Mouse (Mus musculus): ENCODE measurements around the gene Tbc1d8.

Tbc1d8 gene

DNA sequence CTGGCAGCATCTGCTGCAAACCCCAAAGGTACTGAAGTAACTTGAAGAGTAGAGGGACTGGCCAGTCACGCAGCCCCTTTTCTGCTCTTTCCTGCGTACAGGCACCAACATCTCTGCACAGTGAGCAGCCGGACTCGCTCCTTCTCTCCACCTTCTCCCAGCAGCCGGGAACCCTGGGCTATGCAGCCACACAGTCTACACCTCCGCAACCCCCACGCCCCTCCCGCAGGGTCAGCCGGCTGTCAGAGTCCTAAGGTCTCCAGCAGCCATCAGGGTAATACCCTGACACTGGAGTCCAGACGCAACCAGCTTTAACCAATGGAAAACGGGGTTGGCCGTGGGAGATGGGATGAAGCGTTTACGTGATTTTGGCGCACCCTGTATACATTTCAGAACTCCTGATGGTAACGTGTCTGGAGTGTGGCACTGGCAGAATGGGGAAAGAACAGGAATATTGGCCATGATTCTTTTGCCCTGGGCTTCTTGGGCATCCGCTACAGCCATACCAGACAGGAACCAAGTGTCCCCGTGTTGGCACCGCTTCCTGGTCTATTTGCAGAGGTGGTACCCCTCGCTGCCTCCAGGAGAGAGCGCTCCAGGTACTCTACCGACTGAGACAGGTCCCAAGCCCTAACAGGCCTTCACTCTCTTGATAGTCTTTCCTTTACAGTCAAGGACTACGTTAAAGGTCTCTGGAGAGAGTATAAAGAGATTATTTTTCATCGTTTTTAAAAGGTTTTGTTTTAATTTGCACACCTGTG, 116.6 kb downstream of the Tbc1d8 start:
- no peak for DNase-seq (ENCODE audit: low read depth)

DNA sequence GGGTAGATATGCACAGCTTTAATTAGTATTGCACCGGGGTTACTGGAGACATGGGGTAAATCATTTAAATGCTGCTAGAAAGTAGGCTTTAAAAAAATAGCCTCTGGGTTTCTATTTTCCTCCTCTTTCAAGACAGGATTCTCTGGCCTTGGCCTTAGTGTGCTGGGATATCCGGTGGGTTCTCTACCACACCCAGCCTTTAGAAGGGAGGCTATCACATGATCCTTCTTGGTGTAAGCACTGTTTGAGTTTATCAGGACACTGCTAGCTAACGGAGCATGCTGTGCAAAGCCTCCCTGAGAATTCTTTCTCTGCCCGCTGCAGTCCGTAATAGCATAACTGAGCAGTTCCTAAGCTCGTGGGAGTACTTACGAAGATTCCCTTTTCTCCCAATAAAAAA, 129.1 kb downstream of the Tbc1d8 start:
- DNase-seq (ENCODE audit: low read depth), result no peak

DNA sequence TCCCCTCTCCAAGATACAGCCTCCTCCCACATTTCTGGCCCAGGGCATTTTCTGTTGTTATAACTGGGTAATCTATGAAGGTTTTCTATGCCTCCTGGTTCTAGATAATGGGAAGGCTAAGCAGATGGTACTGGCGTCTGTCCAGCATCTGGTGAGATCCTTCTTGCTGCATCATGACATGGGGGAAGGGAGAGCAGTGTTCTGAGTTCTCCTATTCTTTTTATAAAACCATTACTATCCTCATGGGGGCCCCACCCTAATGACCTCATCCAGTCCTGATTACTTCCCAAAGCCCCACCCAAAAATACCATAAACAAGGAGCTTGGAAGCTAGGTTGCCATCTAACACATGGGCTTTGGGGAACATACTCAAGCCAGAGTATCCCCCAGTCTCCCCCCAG, 129.6 kb downstream of the Tbc1d8 start:
- no peak for DNase-seq (ENCODE audit: low read depth)

DNA sequence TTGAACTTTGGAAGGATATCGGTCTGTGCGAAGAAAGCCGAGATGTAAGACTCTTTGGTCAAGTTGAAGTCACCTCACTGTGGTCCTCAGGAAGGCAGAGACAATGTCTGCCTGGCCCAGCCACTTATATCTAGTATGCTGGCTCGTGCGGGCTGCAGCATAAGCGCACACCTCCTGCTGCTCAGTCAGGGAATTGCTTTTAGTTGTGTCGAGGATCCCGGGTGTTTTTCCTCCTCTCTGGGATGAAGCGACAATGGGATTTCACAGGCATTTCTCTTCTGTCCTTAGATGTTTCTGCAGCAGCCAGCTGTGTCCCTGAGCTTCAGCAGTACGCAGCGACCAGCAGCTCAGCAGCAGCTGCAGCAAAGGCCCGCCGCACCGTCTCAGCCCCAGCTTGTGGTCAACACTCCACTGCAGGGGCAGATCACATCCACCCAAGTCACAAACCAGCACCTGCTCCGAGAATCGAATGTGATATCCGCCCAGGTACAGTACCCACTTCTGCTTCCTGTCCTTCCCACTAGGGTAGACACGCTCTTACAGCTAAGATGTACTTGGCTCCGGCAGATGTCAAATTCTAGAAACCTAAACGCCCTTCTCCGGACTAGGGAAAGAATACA, 133.5 kb downstream of the Tbc1d8 start:
- DNase-seq (ENCODE audit: low read depth), result no peak

DNA sequence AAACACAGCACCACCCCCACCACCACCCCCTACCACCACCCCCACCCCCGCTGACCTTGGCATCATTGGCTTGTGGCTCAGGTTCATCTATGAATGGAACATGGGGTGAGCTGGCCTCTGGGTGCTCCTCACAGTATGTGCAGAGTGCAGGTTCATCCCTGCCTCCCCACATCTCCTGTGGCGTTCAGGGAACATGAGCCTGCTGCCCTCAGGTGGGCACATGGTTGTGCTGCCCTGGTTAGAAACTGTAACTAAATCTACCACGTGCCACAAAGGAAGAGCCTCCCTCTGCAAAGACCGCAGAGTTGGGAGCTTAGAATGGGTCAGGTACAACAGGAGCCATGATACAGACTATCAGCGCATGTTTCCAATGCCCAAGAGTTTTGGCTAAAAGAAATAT, 135.3 kb downstream of the Tbc1d8 start:
- no peak for DNase-seq (ENCODE audit: low read depth)

DNA sequence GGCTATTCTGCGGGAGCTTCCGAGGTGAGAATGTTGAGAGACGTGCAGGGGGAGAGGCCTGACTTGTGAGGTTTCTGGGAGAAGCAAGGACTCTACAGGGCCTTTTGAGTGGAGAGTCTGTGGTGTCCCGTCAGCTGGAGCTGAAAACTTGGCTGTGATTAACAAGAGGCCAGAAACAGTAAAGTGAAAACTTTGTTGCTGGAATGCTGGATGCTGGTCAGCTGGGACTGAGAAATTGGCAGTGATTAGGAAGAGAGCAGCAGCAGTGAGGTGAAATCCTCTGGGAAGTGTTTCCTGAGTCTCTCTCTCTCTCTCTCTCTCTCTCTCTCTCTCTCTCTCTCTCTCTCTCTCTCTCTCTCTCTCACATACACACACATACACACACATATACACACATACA, 136.7 kb downstream of the Tbc1d8 start:
- DNase-seq (ENCODE audit: low read depth), result no peak

DNA sequence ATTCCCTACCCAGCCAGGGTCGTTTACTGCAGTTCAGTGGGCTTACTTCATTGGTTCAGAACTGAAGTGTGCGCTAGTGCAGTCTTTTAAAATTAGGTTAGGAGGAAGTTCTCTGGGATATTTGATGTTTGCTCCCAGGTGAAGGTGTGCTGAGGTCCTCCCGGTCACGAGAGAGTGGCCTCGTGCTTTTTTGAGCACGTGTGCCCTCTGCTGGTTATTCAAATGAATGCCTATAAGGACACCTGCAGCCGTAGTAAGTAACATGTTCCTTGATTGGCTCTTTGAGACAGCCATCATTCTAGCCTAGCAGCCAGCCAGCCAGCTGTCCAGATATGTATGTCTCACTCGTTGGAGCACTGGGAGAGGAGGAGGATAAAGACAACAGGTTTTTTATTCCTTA, 137.9 kb downstream of the Tbc1d8 start:
- no peak for DNase-seq (ENCODE audit: low read depth)

DNA sequence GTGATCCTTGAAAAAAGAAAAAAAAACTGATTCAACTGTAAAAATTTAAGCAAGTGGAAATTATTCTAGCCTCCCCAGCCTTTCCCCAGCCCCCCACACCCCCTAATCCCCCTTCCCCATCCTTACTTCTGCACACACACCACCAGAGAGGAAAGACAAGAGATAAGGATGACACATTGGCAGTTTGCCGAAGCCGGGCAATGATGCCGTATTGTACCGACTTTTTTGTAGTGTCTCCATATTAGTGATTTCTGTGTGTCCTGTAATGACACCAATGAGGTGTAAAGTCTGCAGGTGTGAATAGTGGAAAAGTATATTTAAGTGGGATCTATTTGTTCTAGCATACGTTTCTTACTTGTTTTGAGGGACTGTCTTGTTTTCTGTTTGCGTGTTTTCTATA, 138.4 kb downstream of the Tbc1d8 start:
- no peak for DNase-seq (ENCODE audit: low read depth)

DNA sequence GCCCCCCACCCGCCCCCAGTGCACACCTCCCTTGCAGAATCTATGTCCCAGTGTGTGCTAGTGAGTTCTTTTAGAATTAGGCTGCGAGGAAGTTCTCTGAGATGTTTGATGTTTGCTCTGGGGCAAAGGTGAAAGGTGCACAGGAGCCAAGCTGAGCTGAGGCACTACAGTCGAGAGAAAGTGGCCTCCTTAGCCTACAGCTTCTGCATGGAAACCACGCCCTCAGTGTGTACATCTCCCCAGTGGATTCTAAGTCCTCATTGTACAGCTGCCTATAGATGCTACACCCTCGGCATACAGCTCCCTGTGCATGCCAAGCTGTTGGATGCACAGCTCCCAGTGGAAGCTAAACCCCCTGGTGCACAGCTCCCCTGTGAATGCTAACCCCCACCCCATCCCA, 139.1 kb downstream of the Tbc1d8 start:
- DNase-seq (ENCODE audit: low read depth), result no peak

DNA sequence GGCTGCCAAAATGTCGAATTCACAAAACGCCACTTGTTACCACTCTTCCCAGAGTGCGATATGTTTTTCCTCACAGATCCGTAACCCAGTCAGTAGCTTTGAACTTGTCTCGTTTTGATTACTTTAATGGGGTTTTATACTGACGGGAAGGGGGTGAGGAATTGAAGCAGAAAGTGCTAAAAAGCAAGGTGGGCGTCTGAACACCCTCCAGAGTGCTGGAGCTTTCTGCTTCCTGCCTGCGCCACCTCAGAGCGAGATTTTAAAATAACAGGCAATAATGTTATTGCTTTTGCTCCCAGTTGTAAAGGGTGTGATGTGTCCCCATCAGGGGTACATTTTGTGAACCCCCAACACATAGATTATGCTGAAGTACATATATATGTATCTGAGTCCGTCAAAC, 139.7 kb downstream of the Tbc1d8 start:
- no peak for DNase-seq (ENCODE audit: low read depth)

DNA sequence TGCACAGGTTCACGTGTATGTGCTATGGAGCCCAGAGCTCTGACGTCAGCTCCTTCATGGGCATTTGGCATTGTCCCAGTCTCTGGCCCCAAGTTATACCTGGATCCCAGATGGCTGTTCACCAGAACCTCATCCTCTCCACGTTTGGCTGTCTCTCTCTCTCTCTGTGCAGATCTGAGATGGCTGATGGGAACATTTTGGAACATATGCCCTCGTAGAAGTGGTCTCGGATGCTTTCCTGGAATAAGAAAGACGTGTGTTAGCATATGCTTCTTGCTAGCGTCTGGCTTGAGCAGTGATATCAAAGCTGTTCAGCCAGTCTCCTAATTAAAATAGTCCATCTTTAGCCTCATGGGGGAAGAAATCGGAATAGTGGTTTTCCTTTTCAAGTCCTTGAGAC, 141.8 kb downstream of the Tbc1d8 start:
- DNase-seq (ENCODE audit: low read depth), result no peak

DNA sequence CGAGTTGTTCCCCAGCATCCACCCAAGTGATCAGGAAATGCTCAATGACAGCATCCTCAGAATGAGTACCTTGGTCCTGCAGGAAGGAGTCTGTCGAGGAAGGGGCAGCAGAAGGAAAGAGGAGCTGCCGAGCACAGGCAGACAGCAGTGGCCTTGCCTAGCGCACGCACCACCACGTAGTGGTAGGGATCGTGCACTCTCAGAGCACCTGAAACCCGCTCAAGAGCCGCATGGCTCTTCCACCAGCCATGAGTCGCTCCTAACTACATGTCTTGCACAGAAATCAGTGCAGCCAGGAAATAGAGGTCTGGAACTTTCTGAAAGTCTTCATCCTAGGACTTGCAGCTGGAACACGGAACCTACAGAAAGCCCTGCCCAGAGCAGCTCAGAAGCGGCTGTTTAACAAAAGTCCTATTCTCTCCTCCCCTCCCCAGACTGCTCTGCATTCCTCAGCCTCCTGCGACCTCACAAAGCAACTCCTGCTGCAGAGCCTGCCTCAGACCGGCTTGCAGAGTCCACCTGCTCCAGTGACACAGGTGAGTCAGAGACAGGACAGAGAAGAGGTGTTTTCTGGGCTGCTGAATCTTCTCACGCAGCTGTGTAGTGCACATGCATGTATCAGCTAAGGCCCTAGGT, 142.9 kb downstream of the Tbc1d8 start:
- DNase-seq (ENCODE audit: low read depth), result no peak

DNA sequence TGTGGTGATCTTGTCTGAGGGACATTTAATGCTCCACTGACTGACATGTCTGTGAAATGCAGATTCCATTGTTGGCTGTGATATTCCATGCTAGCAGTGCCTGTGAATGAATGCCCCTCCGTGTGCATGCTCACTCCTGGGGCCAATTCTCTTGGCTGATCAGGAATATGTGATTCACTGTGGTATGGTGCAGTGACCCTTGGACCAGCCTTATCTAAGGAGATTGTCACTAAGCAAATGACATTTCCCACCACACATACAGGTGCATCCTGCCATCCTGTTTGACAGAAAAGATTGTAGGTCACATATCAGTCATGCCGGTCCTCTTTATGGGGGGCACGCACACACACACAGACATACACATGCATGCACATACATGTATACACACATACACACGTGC, 146.1 kb downstream of the Tbc1d8 start:
- no peak for DNase-seq (ENCODE audit: low read depth)

DNA sequence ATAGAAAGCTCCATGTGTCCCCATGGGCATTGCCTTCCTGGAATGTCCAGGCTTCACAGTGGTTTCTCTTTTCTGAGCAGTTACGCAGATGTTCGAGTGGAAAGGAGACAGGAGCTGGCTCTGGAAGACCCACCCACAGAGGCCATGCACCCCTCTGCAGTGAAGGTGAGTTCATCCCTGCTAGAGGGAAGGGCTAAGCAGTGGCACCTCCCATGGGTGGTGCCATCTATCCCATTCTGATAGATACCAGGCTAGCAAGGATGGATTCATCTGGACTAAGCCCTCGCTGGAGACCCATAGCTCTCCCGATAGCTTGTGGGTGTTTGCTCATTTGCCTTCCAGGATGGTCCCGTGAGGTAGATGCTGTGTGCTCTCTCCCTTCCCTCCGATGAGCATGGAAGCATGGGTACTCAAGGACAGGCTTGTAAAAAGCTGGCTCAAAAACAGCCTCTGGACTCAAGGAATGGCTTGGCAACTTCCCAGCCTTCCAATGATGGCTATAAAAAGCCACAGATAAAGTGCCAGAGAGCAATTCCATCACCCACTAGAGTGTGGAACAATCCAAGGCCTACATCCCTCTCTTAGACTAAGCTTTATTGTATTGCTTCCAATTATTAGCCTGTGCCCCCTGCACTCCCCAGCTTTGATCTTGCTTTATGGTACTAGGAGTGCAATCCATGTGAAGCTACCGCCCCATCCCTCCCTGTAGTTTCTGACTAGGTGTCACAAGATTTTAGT, 147.5 kb downstream of the Tbc1d8 start:
- no peak for DNase-seq (ENCODE audit: low read depth)

DNA sequence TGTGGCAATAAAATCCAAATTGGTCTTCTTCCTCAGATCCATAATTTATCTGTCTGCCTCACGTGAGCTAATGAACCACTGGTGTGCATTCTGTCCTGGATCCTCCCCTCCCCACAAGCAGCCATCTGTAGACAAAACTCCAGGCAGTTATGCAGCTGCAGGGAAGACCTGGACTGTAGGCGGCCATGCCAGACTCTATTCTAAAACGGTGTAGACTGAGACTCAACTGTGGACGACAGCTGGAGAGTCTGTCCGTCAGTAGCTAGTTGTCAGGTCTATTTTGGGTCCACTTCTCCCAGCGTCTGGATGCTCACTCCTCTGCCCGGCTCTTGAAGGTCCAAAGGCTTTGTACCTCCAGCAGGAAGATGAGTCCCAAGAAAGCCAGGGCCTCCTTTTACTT, 151.0 kb downstream of the Tbc1d8 start:
- no peak for DNase-seq (ENCODE audit: low read depth)

DNA sequence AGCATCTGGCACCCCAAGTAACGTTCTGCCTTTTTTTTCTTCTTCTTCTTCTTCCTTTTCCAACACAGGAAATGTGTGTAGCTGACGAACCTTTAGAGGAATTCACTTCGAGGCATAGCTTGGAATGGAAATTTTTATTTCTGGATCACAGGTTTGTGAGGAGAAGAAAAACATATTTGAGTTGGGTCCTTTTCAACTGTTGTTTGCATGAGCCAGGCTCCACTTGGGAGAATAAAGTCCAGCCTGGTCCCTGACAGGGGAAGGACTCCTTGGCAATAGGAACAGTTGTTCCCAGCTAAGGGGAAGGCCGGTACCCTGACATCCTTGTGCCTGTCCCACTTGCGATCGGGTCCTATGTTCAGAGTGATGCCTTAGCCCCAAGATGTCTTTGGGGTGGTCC, 153.3 kb downstream of the Tbc1d8 start:
- DNase-seq (ENCODE audit: low read depth), result peak; percentile 36

DNA sequence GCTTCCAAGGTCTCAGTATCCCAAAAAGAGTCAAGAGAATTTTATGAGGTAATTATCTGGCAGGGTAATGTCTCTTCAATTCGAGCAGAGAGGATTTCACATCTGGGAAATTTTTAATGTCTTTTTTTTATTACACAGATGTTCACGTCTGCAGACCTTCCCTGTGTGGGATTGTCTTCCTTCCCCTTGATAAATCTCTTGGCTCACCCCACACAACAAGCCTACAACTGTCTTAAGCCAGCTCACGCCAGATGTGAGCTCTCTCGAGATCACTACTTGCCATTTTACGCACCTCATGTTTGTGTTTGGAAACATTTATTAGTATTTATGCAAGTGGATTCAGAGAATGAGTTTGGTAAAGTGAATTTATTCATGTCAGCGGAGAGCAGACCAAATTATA, 156.6 kb downstream of the Tbc1d8 start:
- DNase-seq (ENCODE audit: low read depth), result no peak

Data from fibroblast of lung, adult 2 months (primary cell).